9 mouse cellular contexts compared by ENCODE assay signal in genomic region chr13:109558341-109559257, GRCm38 (mm10).
A peak's percentile ranks its signal among the peaks of the same experiment; 100 is the strongest.
DNase-seq lines count a peak whose midpoint lies in the region; ATAC-seq lines count a peak whose summit lies in the region.
"Had no signal": no experiment of that assay in that cellular context is flagged by ENCODE, and none has a peak within 500 bp of the region (broad histone marks: within the 10 kb centered on the region; RNA-seq: fewer than 3 reads in every experiment).

No protein-coding gene starts in this region.

- no peak overlapping the region for H3K4me3 ChIP-seq in heart, embryonic 12.5 days
- H3K4me3 ChIP-seq in neural tube, embryonic 14.5 days (ENCODE audit: low read depth, low read length) = no peak overlapping the region
- H3K4me3 ChIP-seq: megakaryocyte, embryonic 14.5 days had no signal

- WGBS in heart, embryonic 12.5 days = 66% methylated on average over 12 of the region's 12 CpGs
- 67% methylated on average over 12 of the region's 12 CpGs for WGBS in neural tube, embryonic 14.5 days

- no peak for ATAC-seq in heart, embryonic 12.5 days (ENCODE audit: insufficient number of reproducible peaks, low FRiP score)
- peak; percentile 46; the same call in 1 of the 2 replicates for ATAC-seq in neural tube, embryonic 14.5 days (ENCODE audit: low read depth)

- H3K27me3 ChIP-seq in heart, embryonic 12.5 days (replicated peaks) = no peaks in the 10 kb centered on the region
- no peaks in the 10 kb centered on the region for H3K27me3 ChIP-seq in neural tube, embryonic 14.5 days (ENCODE audit: control insufficient read depth, insufficient read depth, low read length)
- H3K27me3 ChIP-seq: megakaryocyte, embryonic 14.5 days had no signal

- H3K9me3 ChIP-seq in heart, embryonic 12.5 days (replicated peaks) = no peaks in the 10 kb centered on the region
- no peaks in the 10 kb centered on the region for H3K9me3 ChIP-seq in neural tube, embryonic 14.5 days (ENCODE audit: control insufficient read depth, low read length)

- peak; percentile 17 to 51 for DNase-seq in heart, adult 18-20 months
- DNase-seq in urinary bladder, postnatal 14 days (ENCODE audit: low spot score) = peak; percentile 43
- DNase-seq in urinary bladder, postnatal 10 days (ENCODE audit: low spot score) = no peak
- peak; percentile 68 for DNase-seq in embryo, embryonic 10 days (ENCODE audit: low spot score)
- peak; percentile 46 to 51 for DNase-seq in kidney, postnatal 4 days
- DNase-seq in spleen, postnatal 4 days (ENCODE audit: low spot score in 2 of 2) = no peak

- no peak overlapping the region for H3K4me2 ChIP-seq in heart, embryonic 12.5 days
- H3K4me2 ChIP-seq in neural tube, embryonic 14.5 days (ENCODE audit: low read depth, low read length) = no peak overlapping the region

- no peak overlapping the region for H3K9ac ChIP-seq in heart, embryonic 12.5 days
- no peak overlapping the region for H3K9ac ChIP-seq in neural tube, embryonic 14.5 days (replicated peaks; ENCODE audit: low read depth, low read length)

- no peak overlapping the region for H3K27ac ChIP-seq in heart, embryonic 12.5 days (ENCODE audit: poor library complexity, severe bottlenecking)
- H3K27ac ChIP-seq in neural tube, embryonic 14.5 days (ENCODE audit: low read depth, low read length) = no peak overlapping the region

- H3K36me3 ChIP-seq in heart, embryonic 12.5 days = no peaks in the 10 kb centered on the region
- no peaks in the 10 kb centered on the region for H3K36me3 ChIP-seq in neural tube, embryonic 14.5 days (ENCODE audit: control insufficient read depth, insufficient read depth, low read length)

- no peaks in the 10 kb centered on the region for H3K4me1 ChIP-seq in heart, embryonic 12.5 days (replicated peaks)
- H3K4me1 ChIP-seq in neural tube, embryonic 14.5 days (ENCODE audit: control insufficient read depth, insufficient read depth, low read length) = no peaks in the 10 kb centered on the region

Comparison
In these comparisons a context has a peak if more than half of its experiments do, and no peak if none do; other contexts are left out.
1. DNase-seq: peak in heart, adult 18-20 months (2 of 2), urinary bladder, postnatal 14 days (single experiment), embryo, embryonic 10 days (single experiment) and kidney, postnatal 4 days (2 of 2); none in urinary bladder, postnatal 10 days (single experiment) and spleen, postnatal 4 days (0 of 2).